ENCODE assay signal across 8 mouse cellular contexts in genomic region chr9:48678426-48679358, GRCm38 (mm10).
DNase-seq lines count a peak whose midpoint lies in the region; ATAC-seq lines count a peak whose summit lies in the region.

No protein-coding gene starts in this region.

- H3K4me3 ChIP-seq in heart, embryonic 13.5 days = no peak overlapping the region
- no peak overlapping the region for H3K4me3 ChIP-seq in neural tube, embryonic 13.5 days

- H3K4me1 ChIP-seq in heart, embryonic 13.5 days = peaks cover 25% of the 10 kb centered on the region
- H3K4me1 ChIP-seq in neural tube, embryonic 13.5 days (replicated peaks) = peaks cover 56% of the 10 kb centered on the region

- no peaks in the 10 kb centered on the region for H3K36me3 ChIP-seq in heart, embryonic 13.5 days
- no peaks in the 10 kb centered on the region for H3K36me3 ChIP-seq in neural tube, embryonic 13.5 days

- peak overlapping the region; percentile 34; the same call in 1 of the 2 replicates for H3K9ac ChIP-seq in heart, embryonic 13.5 days
- no peak overlapping the region for H3K9ac ChIP-seq in neural tube, embryonic 13.5 days

- intact Hi-C loops in left cerebral cortex, postnatal 25 days (cut with DNase I) = loop anchor here (5.0 kb wide), 2 partner anchors 44 to 159 kb away; partner anchors contain the start of gene Zbtb16

- H3K27me3 ChIP-seq in heart, embryonic 13.5 days (replicated peaks) = peaks cover 7% of the 10 kb centered on the region
- H3K27me3 ChIP-seq in neural tube, embryonic 13.5 days = peaks cover 22% of the 10 kb centered on the region

- H3K27ac ChIP-seq in heart, embryonic 13.5 days (replicated peaks) = no peak overlapping the region
- H3K27ac ChIP-seq in neural tube, embryonic 13.5 days (replicated peaks) = peak overlapping the region; percentile 72

- WGBS in heart, embryonic 13.5 days = 38% methylated on average over 19 of the region's 19 CpGs
- WGBS in neural tube, embryonic 13.5 days = 12% methylated on average over 19 of the region's 19 CpGs

- no peaks in the 10 kb centered on the region for H3K9me3 ChIP-seq in heart, embryonic 13.5 days
- no peaks in the 10 kb centered on the region for H3K9me3 ChIP-seq in neural tube, embryonic 13.5 days

- H3K4me2 ChIP-seq in heart, embryonic 13.5 days = no peak overlapping the region
- H3K4me2 ChIP-seq in neural tube, embryonic 13.5 days = peak overlapping the region; percentile 6; the same call in 1 of the 2 replicates

- DNase-seq in frontal cortex, postnatal 36 days (ENCODE audit: low spot score in 2 of 2) = peak; percentile 41 to 42
- DNase-seq in frontal cortex, postnatal 14 days (ENCODE audit: low spot score in 2 of 2) = no peak
- peak; percentile 78 to 90 for DNase-seq in cerebellum, postnatal 10 days
- DNase-seq in left cerebral cortex, postnatal 25 days (ENCODE audit: low spot score in 2 of 2) = peak; percentile 23 to 59
- DNase-seq in thymus, postnatal 14 days = no peak

- ATAC-seq in heart, embryonic 13.5 days (ENCODE audit: extremely low read depth, insufficient number of reproducible peaks, low FRiP score, low TSS enrichment) = no peak
- ATAC-seq in neural tube, embryonic 13.5 days (ENCODE audit: low read depth) = peak; percentile 80
- ATAC-seq in megakaryocyte progenitor cell, adult 5-6 weeks (replicated peaks; ENCODE audit: poor library complexity) = no peak

Comparison
In these comparisons a context has a peak if more than half of its experiments do, and no peak if none do; other contexts are left out.
1. DNase-seq: peak in frontal cortex, postnatal 36 days (2 of 2), cerebellum, postnatal 10 days (2 of 2) and left cerebral cortex, postnatal 25 days (2 of 2); none in frontal cortex, postnatal 14 days (0 of 2) and thymus, postnatal 14 days (single experiment).